Mouse (Mus musculus): ENCODE measurements around the gene Olfr525.

DNA sequence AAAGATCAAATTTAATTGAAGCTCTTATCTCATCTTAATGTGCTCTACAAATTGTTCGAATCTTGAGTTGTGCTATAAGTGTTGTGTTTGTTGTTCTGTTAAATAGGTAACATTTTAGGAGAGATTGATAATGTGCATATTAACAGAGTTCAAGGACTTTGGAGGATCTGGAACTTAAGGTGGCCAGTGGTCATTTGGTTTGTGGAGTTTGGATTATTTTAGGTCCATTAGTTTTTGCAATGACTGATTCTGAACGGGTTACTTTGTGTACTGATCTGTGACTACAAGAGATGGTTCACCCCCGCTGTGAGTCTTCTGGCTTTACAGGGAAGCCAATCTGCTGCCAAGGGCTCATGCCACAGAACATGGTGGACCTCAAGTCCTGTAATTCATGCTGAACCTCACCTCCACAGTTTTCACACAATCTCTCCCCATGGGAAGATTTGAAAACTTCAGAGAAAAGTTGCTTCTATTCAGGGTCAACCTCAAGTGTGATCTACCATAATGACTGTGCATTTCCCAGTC lies 735 bp upstream of the Olfr525 start:
- TF ChIP-seq POLR2A (IDR thresholded peaks at IDR 0.05; ENCODE audit: extremely low read depth, insufficient read depth, low read length) (no peak), CTCF (IDR thresholded peaks at IDR 0.05; ENCODE audit: low read depth, low read length) (no peak)
